Comparison of ENCODE assay signal across 15 mouse cellular contexts in the genomic region with DNA sequence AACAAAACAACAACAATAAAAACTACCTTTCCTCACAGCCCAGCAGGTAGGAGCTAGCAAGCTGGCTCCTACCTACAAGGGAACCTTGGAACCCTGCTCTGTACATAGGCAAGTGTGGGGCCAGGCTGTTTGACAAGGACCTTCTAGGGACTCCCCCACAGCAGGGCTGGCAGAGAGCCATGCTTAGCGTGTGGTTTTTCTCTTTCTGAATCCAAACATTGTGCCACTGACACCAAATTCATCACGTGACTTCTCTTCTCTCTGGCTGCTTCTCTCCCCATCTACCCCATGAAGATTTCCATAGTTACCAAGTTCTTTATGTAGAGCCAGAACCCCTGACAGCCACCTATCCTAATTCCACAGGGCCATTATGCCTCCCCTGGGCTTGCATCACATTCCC. TPM values are rescaled to one million over a fixed set of nuclear protein-coding genes. Genes with fewer than 3 reads are reported as not detected.
DNase-seq lines count a peak whose midpoint lies in the region; ATAC-seq lines count a peak whose summit lies in the region.
"Had no signal": no experiment of that assay in that cellular context is flagged by ENCODE, and none has a peak within 500 bp of the region (broad histone marks: within the 10 kb centered on the region; RNA-seq: fewer than 3 reads in every experiment).

No protein-coding gene starts in this region.

- no peaks in the 10 kb centered on the region for H3K9me3 ChIP-seq in hindbrain, embryonic 13.5 days
- H3K9me3 ChIP-seq in neural tube, embryonic 15.5 days (replicated peaks): no peaks in the 10 kb centered on the region
- H3K9me3 ChIP-seq: embryonic facial prominence, embryonic 12.5 days had no signal

- no peak overlapping the region for H3K9ac ChIP-seq in hindbrain, embryonic 13.5 days
- H3K9ac ChIP-seq in neural tube, embryonic 15.5 days (replicated peaks): no peak overlapping the region
- H3K9ac ChIP-seq: embryonic facial prominence, embryonic 12.5 days; liver, embryonic 14.5 days had no signal

- H3K4me2 ChIP-seq in hindbrain, embryonic 13.5 days: no peak overlapping the region
- no peak overlapping the region for H3K4me2 ChIP-seq in neural tube, embryonic 15.5 days
- H3K4me2 ChIP-seq: embryonic facial prominence, embryonic 12.5 days had no signal

- H3K27me3 ChIP-seq in hindbrain, embryonic 13.5 days: no peaks in the 10 kb centered on the region
- no peaks in the 10 kb centered on the region for H3K27me3 ChIP-seq in neural tube, embryonic 15.5 days (replicated peaks)
- H3K27me3 ChIP-seq: embryonic facial prominence, embryonic 12.5 days had no signal

- peak; percentile 45 for DNase-seq in heart, adult 11 months
- no peak for DNase-seq in heart, adult 18-20 months
- DNase-seq in testis, postnatal 10 days (ENCODE audit: low spot score): peak; percentile 51
- no peak for DNase-seq in testis, postnatal 14 days (ENCODE audit: low spot score)
- DNase-seq in frontal cortex, postnatal 10 days (ENCODE audit: low spot score in 2 of 2): no peak
- no peak for DNase-seq in yolk sac, embryonic 10.5 days (ENCODE audit: low spot score)
- DNase-seq: cerebellum, adult 18-20 months; kidney, adult 9 months had no signal

- H3K36me3 ChIP-seq in hindbrain, embryonic 13.5 days: no peaks in the 10 kb centered on the region
- no peaks in the 10 kb centered on the region for H3K36me3 ChIP-seq in neural tube, embryonic 15.5 days
- H3K36me3 ChIP-seq: embryonic facial prominence, embryonic 12.5 days had no signal

- H3K27ac ChIP-seq in hindbrain, embryonic 13.5 days: peak overlapping the region; percentile 97
- H3K27ac ChIP-seq in neural tube, embryonic 15.5 days (replicated peaks): peak overlapping the region; percentile 87
- H3K27ac ChIP-seq: liver, embryonic 14.5 days; stomach, postnatal 0 days had no signal

- no peak overlapping the region for H3K4me3 ChIP-seq in hindbrain, embryonic 13.5 days
- no peak overlapping the region for H3K4me3 ChIP-seq in neural tube, embryonic 15.5 days (replicated peaks)
- H3K4me3 ChIP-seq: embryonic facial prominence, embryonic 12.5 days; left cerebral cortex, adult 2 months had no signal

- H3K4me1 ChIP-seq in hindbrain, embryonic 13.5 days (replicated peaks): peaks cover 65% of the 10 kb centered on the region
- peaks cover 47% of the 10 kb centered on the region for H3K4me1 ChIP-seq in neural tube, embryonic 15.5 days

- 8% methylated on average over 2 of the region's 2 CpGs for WGBS in hindbrain, embryonic 13.5 days
- 28% methylated on average over 2 of the region's 2 CpGs for WGBS in neural tube, embryonic 15.5 days

- no peak for ATAC-seq in hindbrain, embryonic 13.5 days (ENCODE audit: low FRiP score)
- ATAC-seq in neural tube, embryonic 15.5 days (ENCODE audit: low FRiP score): no peak

RNA-seq across cellular contexts. Expression of gene Pmfbp1, which starts 30.8 kb away (rescaled TPM):
- not detected for total RNA-seq in heart, adult 18-20 months (2021)
- 2.4 and 3.4 TPM in 2 replicates for polyA plus RNA-seq in hindbrain, embryonic 13.5 days (2015; fragmentation: Nextera tagmentation; extraction: Ambion mirVana)
- 1.0 and 1.5 TPM in 2 replicates for polyA plus RNA-seq in neural tube, embryonic 15.5 days (2015; fragmentation: Nextera tagmentation; extraction: Ambion mirVana)
- total RNA-seq: megakaryocyte-erythroid progenitor cell, adult 5-6 weeks had no signal
- polyA plus RNA-seq: embryonic facial prominence, embryonic 12.5 days; liver, embryonic 14.5 days; stomach, postnatal 0 days had no signal

Comparison
In these comparisons a context has a peak if more than half of its experiments do, and no peak if none do; other contexts are left out.
1. DNase-seq: peak in heart, adult 11 months (single experiment) and testis, postnatal 10 days (single experiment); none in heart, adult 18-20 months (0 of 2), testis, postnatal 14 days (single experiment), frontal cortex, postnatal 10 days (0 of 2) and yolk sac, embryonic 10.5 days (single experiment).